8 mouse cellular contexts compared by ENCODE assay signal in the genomic region with DNA sequence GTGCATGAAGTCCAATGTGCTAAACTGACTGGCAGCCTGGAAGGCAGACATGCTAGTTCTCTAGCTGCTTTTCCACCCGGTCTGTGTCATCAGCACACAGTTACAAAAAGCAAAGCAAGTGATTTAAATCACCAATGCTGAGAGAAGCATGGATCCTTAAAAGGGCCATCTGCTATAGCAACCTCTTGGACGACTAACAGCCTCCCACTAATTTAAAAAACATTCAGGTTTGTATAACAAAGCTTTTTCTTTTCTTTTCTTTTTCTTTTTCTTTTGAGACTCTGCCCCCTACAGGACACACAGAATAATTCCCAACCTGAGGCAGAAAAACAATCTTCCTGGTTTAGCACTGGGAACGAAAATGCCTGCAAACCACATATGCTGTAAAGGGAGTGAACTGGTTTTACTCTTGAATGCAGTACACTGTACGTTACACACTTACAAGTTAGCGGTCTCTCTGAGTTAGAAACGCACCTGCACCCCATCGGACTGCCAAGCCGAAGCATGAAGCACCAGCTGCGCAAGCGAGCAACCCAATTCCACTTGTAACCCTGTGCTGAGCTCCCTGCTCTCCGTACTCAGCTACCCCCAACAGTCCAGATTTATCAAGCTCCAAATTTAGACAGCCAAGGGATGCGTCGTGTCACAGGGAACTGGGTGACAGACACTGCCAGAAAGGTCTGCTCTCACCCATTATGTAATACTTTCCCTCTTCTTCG. TPM values are rescaled to one million over a fixed set of nuclear protein-coding genes. Genes with fewer than 3 reads are reported as not detected.
DNase-seq lines count a peak whose midpoint lies in the region; ATAC-seq and TF ChIP-seq lines count a peak whose summit lies in the region.

No protein-coding gene starts in this region.

- H3K27ac ChIP-seq in heart, embryonic 16.5 days (ENCODE audit: low read length): peak overlapping the region; percentile 32; the same call in 1 of the 2 replicates

- H3K36me3 ChIP-seq in E14TG2a.4 (ENCODE audit: insufficient read depth, low read length): peaks cover 11% of the 10 kb centered on the region
- H3K36me3 ChIP-seq in heart, embryonic 16.5 days (ENCODE audit: control insufficient read depth, insufficient read depth): peaks cover 10% of the 10 kb centered on the region
- H3K36me3 ChIP-seq in megakaryocyte, embryonic 14.5 days (replicated peaks; ENCODE audit: low read length): peaks cover 9% of the 10 kb centered on the region

- peak; percentile 73 for TF ChIP-seq CTCF in E14TG2a.4 (conservative IDR thresholded peaks at IDR 0.05; ENCODE audit: low read length)

- peaks cover 39% of the 10 kb centered on the region for H3K4me1 ChIP-seq in E14TG2a.4 (replicated peaks; ENCODE audit: low read depth, low read length)
- H3K4me1 ChIP-seq in heart, embryonic 16.5 days (ENCODE audit: control insufficient read depth, insufficient read depth, low read length): peaks cover 13% of the 10 kb centered on the region
- peaks cover 41% of the 10 kb centered on the region for H3K4me1 ChIP-seq in megakaryocyte, embryonic 14.5 days

- no peaks in the 10 kb centered on the region for H3K9me3 ChIP-seq in E14TG2a.4 (ENCODE audit: low read length)
- H3K9me3 ChIP-seq in heart, embryonic 16.5 days (replicated peaks; ENCODE audit: control insufficient read depth, low read length): no peaks in the 10 kb centered on the region
- H3K9me3 ChIP-seq in megakaryocyte, embryonic 14.5 days: no peaks in the 10 kb centered on the region

- H3K27me3 ChIP-seq in E14TG2a.4 (ENCODE audit: insufficient read depth, low read length): no peaks in the 10 kb centered on the region
- no peaks in the 10 kb centered on the region for H3K27me3 ChIP-seq in heart, embryonic 16.5 days (ENCODE audit: control insufficient read depth, insufficient read depth, low read length)
- no peaks in the 10 kb centered on the region for H3K27me3 ChIP-seq in megakaryocyte, embryonic 14.5 days (replicated peaks)

- no peak overlapping the region for H3K4me3 ChIP-seq in E14TG2a.4 (replicated peaks; ENCODE audit: low read length)
- peak overlapping the region; percentile 26 for H3K4me3 ChIP-seq in heart, embryonic 16.5 days (ENCODE audit: low read length)
- H3K4me3 ChIP-seq in megakaryocyte, embryonic 14.5 days (replicated peaks): peak overlapping the region; percentile 42

- peak; percentile 28 for DNase-seq in adrenal gland, adult 2 months
- no peak for DNase-seq in adrenal gland, postnatal 4 days (ENCODE audit: low spot score in 2 of 2)
- peak; percentile 55 to 71 for DNase-seq in layer of hippocampus, adult 18-20 months (ENCODE audit: low spot score in 2 of 2)
- peak; percentile 20 for DNase-seq in thymus, postnatal 14 days

- peak overlapping the region; percentile 42; the same call in 1 of the 2 replicates for H3K9ac ChIP-seq in heart, embryonic 16.5 days (ENCODE audit: low read length)

- peak overlapping the region; percentile 47 for H3K4me2 ChIP-seq in heart, embryonic 16.5 days (ENCODE audit: low read depth, low read length)

- WGBS in heart, embryonic 16.5 days: 46% methylated on average over 14 of the region's 14 CpGs

- peak; percentile 69 for ATAC-seq in common myeloid progenitor, adult 5-6 weeks (replicated peaks; ENCODE audit: low read depth, poor library complexity, severe bottlenecking)
- ATAC-seq in heart, embryonic 16.5 days (replicated peaks; ENCODE audit: extremely low read depth, insufficient read depth, low FRiP score): peak; percentile 55; the same call in 1 of the 2 replicates

RNA-seq across cellular contexts. Expression of gene Plekhm3, which starts 37.7 kb away (rescaled TPM):
- 10 to 100 TPM; 12.7 to 21.4 TPM for total RNA-seq in adrenal gland, adult 2 months (2021)
- 3.8 and 3.9 TPM in 2 replicates for polyA plus RNA-seq in adrenal gland, adult 2 months (2012; rRNA removed)
- total RNA-seq in adrenal gland, postnatal 4 days (2021): 10 to 100 TPM; 27.0 to 29.2 TPM
- total RNA-seq in common myeloid progenitor, adult 5-6 weeks (2017): 6.2 and 8.7 TPM in 2 replicates
- polyA plus RNA-seq in heart, embryonic 16.5 days (2015; fragmentation: Nextera tagmentation; extraction: Ambion mirVana): 6.8 and 7.2 TPM in 2 replicates
- total RNA-seq in layer of hippocampus, adult 18-20 months (2021): 10 to 100 TPM; 36.9 to 39.7 TPM
- polyA plus RNA-seq in megakaryocyte, embryonic 14.5 days (2012; ENCODE audit: insufficient read depth, low replicate concordance): 0.89 TPM in 1 of 2 replicates, not detected in the other

Comparison
In these comparisons a context has a peak if more than half of its experiments do, and no peak if none do; other contexts are left out.
1. DNase-seq: peak in adrenal gland, adult 2 months (single experiment), layer of hippocampus, adult 18-20 months (2 of 2) and thymus, postnatal 14 days (single experiment); none in adrenal gland, postnatal 4 days (0 of 2).